Mouse (Mus musculus): ENCODE results near the gene Adamts20. TPM values are rescaled to one million over a fixed set of nuclear protein-coding genes. Genes with fewer than 3 reads are reported as not detected.

Adamts20 gene
- polyA plus RNA-seq, 1 experiment, result 1.6 TPM

- no peak for DNase-seq (ENCODE audit: low spot score)
These were observed 120.9 kb downstream of the Adamts20 start for GRCm38 (mm10) chr15:94344317-94344716.

GRCm38 (mm10) chr15:94342365-94342764 lies 122.9 kb downstream of the Adamts20 start:
- peak; percentile 41 for DNase-seq (ENCODE audit: low spot score)

- DNase-seq (ENCODE audit: low spot score), result no peak
These were observed 126.2 kb downstream of the Adamts20 start for GRCm38 (mm10) chr15:94339011-94339410.

- DNase-seq (ENCODE audit: low spot score), result no peak
These were observed 130.6 kb downstream of the Adamts20 start for GRCm38 (mm10) chr15:94334586-94334985.

GRCm38 (mm10) chr15:94326626-94327025 lies 138.6 kb downstream of the Adamts20 start:
- no peak for DNase-seq (ENCODE audit: low spot score)

- no peak for DNase-seq (ENCODE audit: low spot score)
These were observed 139.6 kb downstream of the Adamts20 start for GRCm38 (mm10) chr15:94325509-94326181.

- no peak for DNase-seq (ENCODE audit: low spot score)
These were observed 149.0 kb downstream of the Adamts20 start for GRCm38 (mm10) chr15:94316171-94316570.

GRCm38 (mm10) chr15:94309689-94310088 lies 155.5 kb downstream of the Adamts20 start:
- DNase-seq (ENCODE audit: low spot score), result no peak

GRCm38 (mm10) chr15:94307888-94308287 lies 157.3 kb downstream of the Adamts20 start:
- DNase-seq (ENCODE audit: low spot score), result no peak

GRCm38 (mm10) chr15:94303151-94303550 lies 162.1 kb downstream of the Adamts20 start:
- no peak for DNase-seq (ENCODE audit: low spot score)

GRCm38 (mm10) chr15:94294084-94294483 lies 171.1 kb downstream of the Adamts20 start:
- DNase-seq (ENCODE audit: low spot score), result no peak

GRCm38 (mm10) chr15:94288015-94288414 lies 177.2 kb downstream of the Adamts20 start:
- no peak for DNase-seq (ENCODE audit: low spot score)

- DNase-seq (ENCODE audit: low spot score), result no peak
These were observed 177.7 kb downstream of the Adamts20 start for GRCm38 (mm10) chr15:94287495-94287894.

- DNase-seq (ENCODE audit: low spot score), result no peak
These were observed 188.8 kb downstream of the Adamts20 start for GRCm38 (mm10) chr15:94276418-94276817.

GRCm38 (mm10) chr15:94265630-94266029 lies 199.6 kb downstream of the Adamts20 start:
- peak; percentile 61 for DNase-seq (ENCODE audit: low spot score)

- no peak for DNase-seq (ENCODE audit: low spot score)
These were observed 200.7 kb downstream of the Adamts20 start for GRCm38 (mm10) chr15:94264497-94264879.

- DNase-seq (ENCODE audit: low spot score), result no peak
These were observed 201.2 kb downstream of the Adamts20 start for GRCm38 (mm10) chr15:94263866-94264496.

- no peak for DNase-seq (ENCODE audit: low spot score)
These were observed 202.0 kb downstream of the Adamts20 start for GRCm38 (mm10) chr15:94263241-94263640.

- no peak for DNase-seq (ENCODE audit: low spot score)
These were observed 205.7 kb downstream of the Adamts20 start for GRCm38 (mm10) chr15:94259497-94259896.

GRCm38 (mm10) chr15:94255538-94255937 lies 209.7 kb downstream of the Adamts20 start:
- DNase-seq (ENCODE audit: low spot score), result no peak

GRCm38 (mm10) chr15:94254861-94255516 lies 210.2 kb downstream of the Adamts20 start:
- no peak for DNase-seq (ENCODE audit: low spot score)

- no peak for DNase-seq (ENCODE audit: low spot score)
These were observed 210.9 kb downstream of the Adamts20 start for GRCm38 (mm10) chr15:94254091-94254860.
